Mouse (Mus musculus): ENCODE results near the gene Cryaa. TPM values are rescaled to one million over a fixed set of nuclear protein-coding genes. Genes with fewer than 3 reads are reported as not detected.

Cryaa gene
- polyA plus RNA-seq, 1 experiment: not detected

DNA sequence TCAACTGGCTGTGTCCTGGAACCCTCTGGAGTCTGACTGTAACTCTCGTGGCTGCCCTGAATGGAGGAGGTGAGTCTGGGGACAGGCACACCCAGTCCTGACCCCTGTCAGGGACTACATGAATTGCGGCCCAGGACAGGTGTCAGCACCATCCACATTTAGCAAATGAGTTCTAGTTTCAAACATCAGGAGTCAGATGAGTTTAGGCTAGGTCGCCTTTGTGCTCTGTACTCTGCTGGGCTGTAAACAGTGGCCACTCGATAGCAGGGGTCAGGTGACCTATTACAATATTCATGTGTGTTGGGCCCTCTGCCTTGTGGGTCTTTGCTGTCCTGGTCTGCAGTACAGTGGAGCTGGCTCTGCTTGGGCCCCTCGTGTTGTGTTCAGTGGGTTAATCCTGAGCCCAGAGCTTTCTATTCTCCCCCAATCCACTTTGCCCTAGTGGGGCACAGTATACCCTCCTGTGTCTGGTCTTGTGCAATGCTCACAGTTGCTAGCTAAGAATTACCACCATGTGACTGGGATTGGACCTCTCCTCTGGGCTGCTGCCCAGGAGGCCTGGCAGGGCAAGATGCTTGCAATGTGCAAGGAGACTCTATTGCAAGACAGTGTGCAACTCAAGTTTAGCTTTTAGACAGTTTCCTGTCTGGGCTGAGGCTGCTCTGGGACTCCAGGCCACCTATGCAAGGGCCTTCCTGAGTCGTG lies 25.8 kb downstream of the Cryaa start:
- no peak overlapping the region for H3K4me3 ChIP-seq (ENCODE audit: insufficient read depth, low read length)
- H3K27ac ChIP-seq (ENCODE audit: insufficient read depth, low read depth, low read length): no peak overlapping the region
- H3K4me1 ChIP-seq (ENCODE audit: control insufficient read depth, insufficient read depth, low read length): no peaks in the 10 kb centered on the region
- TF ChIP-seq POLR2A (IDR thresholded peaks at IDR 0.05; ENCODE audit: borderline replicate concordance, low read depth, low read length): no peak
- TF ChIP-seq CTCF (IDR thresholded peaks at IDR 0.05; ENCODE audit: low read depth, low read length): no peak

DNA sequence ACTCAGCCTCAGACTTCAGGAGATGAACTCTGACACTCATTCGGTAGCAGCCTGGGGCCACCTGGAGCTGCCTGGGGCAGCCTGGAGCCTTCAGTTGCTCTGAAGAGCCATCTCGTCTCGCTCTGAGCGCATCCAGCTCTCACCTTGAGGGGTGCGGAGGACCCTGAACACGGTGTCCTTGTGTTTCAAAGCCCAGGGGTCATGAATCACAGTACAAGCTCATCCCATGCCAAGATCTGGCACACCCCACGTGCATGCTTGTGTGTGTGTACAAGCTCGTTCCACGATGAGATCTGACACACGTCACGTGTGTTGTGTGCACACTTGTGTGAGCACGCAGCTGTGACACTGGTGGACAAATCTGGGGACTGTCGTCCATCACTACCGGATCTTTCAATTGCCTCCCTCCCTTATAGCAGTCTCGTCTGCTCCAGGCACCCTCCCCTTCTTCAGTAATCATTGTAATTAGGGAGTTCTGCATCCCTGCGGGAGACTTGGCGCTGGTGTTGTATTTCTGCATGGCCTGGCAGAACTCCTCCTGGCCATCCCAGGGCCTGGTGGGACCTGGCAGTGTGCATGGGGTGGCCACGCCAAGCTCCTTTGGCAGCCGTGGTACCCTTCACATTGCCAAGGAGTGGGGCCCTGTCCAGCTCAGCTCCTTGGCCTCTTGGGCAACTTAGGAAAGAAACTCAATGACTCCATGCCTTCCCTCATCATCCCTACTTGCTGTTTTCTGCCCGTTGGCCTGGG lies 27.8 kb downstream of the Cryaa start:
- no peak overlapping the region for H3K4me3 ChIP-seq (ENCODE audit: insufficient read depth, low read length)
- H3K4me1 ChIP-seq (ENCODE audit: control insufficient read depth, insufficient read depth, low read length): no peaks in the 10 kb centered on the region
- TF ChIP-seq POLR2A (IDR thresholded peaks at IDR 0.05; ENCODE audit: borderline replicate concordance, low read depth, low read length) (no peak), CTCF (IDR thresholded peaks at IDR 0.05; ENCODE audit: low read depth, low read length) (no peak)
- H3K27ac ChIP-seq (ENCODE audit: insufficient read depth, low read depth, low read length): no peak overlapping the region

DNA sequence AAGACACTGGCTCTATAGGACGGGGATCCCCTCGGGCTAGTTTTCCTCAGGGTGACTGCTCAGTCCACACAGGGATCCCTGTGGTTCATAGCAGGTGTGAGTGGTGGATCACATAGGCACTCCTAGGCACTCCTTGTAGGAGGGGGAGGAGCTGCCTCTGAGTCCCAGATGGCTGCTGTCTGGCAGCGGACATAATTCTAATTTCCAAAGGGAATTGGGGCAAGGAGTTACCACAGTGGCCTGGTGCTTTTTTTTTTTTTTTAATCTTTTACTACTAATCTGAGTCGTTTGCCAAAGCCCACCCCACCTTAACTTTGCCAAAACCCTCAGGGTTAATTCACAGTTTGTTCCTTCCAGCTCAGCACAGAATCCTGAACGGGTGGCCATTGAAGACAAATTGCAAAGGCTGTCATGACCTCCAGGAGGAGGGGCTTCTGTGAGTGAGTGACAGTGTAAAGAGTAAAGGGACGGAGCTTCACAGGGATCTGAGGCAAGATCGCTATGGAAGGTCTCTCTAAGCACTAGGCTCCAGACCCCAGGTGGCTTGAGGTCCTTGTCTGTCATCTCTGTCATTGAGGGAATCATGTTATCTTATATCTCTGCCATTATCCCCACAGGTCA lies 31.6 kb downstream of the Cryaa start:
- Histone ChIP-seq H3K4me1 (ENCODE audit: control insufficient read depth, insufficient read depth, low read length) (no peaks in the 10 kb centered on the region), H3K27ac (ENCODE audit: insufficient read depth, low read depth, low read length) (no peak overlapping the region), H3K4me3 (ENCODE audit: insufficient read depth, low read length) (no peak overlapping the region)
- TF ChIP-seq CTCF (IDR thresholded peaks at IDR 0.05; ENCODE audit: low read depth, low read length) (no peak), POLR2A (IDR thresholded peaks at IDR 0.05; ENCODE audit: borderline replicate concordance, low read depth, low read length) (no peak)

GRCm38 (mm10) chr17:31710455-31710854 lies 32.8 kb downstream of the Cryaa start:
- Histone ChIP-seq H3K27ac (ENCODE audit: insufficient read depth, low read depth, low read length) (no peak overlapping the region), H3K4me1 (ENCODE audit: control insufficient read depth, insufficient read depth, low read length) (no peaks in the 10 kb centered on the region), H3K4me3 (ENCODE audit: insufficient read depth, low read length) (no peak overlapping the region)
- no peak for TF ChIP-seq CTCF (IDR thresholded peaks at IDR 0.05; ENCODE audit: low read depth, low read length)
- no peak for TF ChIP-seq POLR2A (IDR thresholded peaks at IDR 0.05; ENCODE audit: borderline replicate concordance, low read depth, low read length)

GRCm38 (mm10) chr17:31713709-31714108 lies 36.1 kb downstream of the Cryaa start:
- Histone ChIP-seq H3K4me1 (ENCODE audit: control insufficient read depth, insufficient read depth, low read length) (no peaks in the 10 kb centered on the region), H3K4me3 (ENCODE audit: insufficient read depth, low read length) (no peak overlapping the region), H3K27ac (ENCODE audit: insufficient read depth, low read depth, low read length) (no peak overlapping the region)
- TF ChIP-seq POLR2A (IDR thresholded peaks at IDR 0.05; ENCODE audit: borderline replicate concordance, low read depth, low read length): no peak
- no peak for TF ChIP-seq CTCF (IDR thresholded peaks at IDR 0.05; ENCODE audit: low read depth, low read length)

DNA sequence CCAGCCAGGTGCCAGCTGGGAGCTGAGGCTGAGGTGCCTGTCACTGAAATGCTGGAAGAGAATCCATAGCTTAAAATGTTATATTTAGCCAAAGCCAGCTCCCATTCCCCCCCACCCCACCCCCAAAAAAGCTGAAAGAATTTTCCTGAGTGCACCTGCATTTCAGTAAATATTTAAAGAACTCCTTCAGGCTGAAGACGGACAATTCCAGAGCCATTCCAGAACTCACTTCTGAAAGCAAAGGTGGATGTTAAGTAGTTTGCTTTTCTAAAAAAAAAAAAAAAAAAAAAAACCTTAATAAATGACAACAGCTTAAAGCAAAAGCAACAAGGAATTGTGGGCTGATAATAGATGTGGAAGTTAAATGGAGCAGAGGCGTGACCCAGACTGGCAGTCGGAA lies 36.5 kb downstream of the Cryaa start:
- TF ChIP-seq POLR2A (IDR thresholded peaks at IDR 0.05; ENCODE audit: borderline replicate concordance, low read depth, low read length) (no peak), CTCF (IDR thresholded peaks at IDR 0.05; ENCODE audit: low read depth, low read length) (no peak)
- no peaks in the 10 kb centered on the region for H3K4me1 ChIP-seq (ENCODE audit: control insufficient read depth, insufficient read depth, low read length)
- H3K4me3 ChIP-seq (ENCODE audit: insufficient read depth, low read length): no peak overlapping the region
- H3K27ac ChIP-seq (ENCODE audit: insufficient read depth, low read depth, low read length): no peak overlapping the region

- TF ChIP-seq CTCF (IDR thresholded peaks at IDR 0.05; ENCODE audit: low read depth, low read length) (no peak), POLR2A (IDR thresholded peaks at IDR 0.05; ENCODE audit: borderline replicate concordance, low read depth, low read length) (no peak)
- Histone ChIP-seq H3K4me1 (ENCODE audit: control insufficient read depth, insufficient read depth, low read length) (no peaks in the 10 kb centered on the region), H3K4me3 (ENCODE audit: insufficient read depth, low read length) (no peak overlapping the region), H3K27ac (ENCODE audit: insufficient read depth, low read depth, low read length) (no peak overlapping the region)
These were observed 37.4 kb downstream of the Cryaa start for GRCm38 (mm10) chr17:31715006-31715405.

GRCm38 (mm10) chr17:31721637-31722036 lies 44.0 kb downstream of the Cryaa start:
- TF ChIP-seq CTCF (IDR thresholded peaks at IDR 0.05; ENCODE audit: low read depth, low read length): no peak
- no peak for TF ChIP-seq POLR2A (IDR thresholded peaks at IDR 0.05; ENCODE audit: borderline replicate concordance, low read depth, low read length)
- Histone ChIP-seq H3K4me1 (ENCODE audit: control insufficient read depth, insufficient read depth, low read length) (no peaks in the 10 kb centered on the region), H3K4me3 (ENCODE audit: insufficient read depth, low read length) (no peak overlapping the region), H3K27ac (ENCODE audit: insufficient read depth, low read depth, low read length) (no peak overlapping the region)

GRCm38 (mm10) chr17:31725366-31725765 lies 47.8 kb downstream of the Cryaa start:
- H3K27ac ChIP-seq (ENCODE audit: insufficient read depth, low read depth, low read length): no peak overlapping the region
- TF ChIP-seq POLR2A (IDR thresholded peaks at IDR 0.05; ENCODE audit: borderline replicate concordance, low read depth, low read length): no peak
- TF ChIP-seq CTCF (IDR thresholded peaks at IDR 0.05; ENCODE audit: low read depth, low read length): no peak
- no peaks in the 10 kb centered on the region for H3K4me1 ChIP-seq (ENCODE audit: control insufficient read depth, insufficient read depth, low read length)
- no peak overlapping the region for H3K4me3 ChIP-seq (ENCODE audit: insufficient read depth, low read length)

- TF ChIP-seq POLR2A (IDR thresholded peaks at IDR 0.05; ENCODE audit: borderline replicate concordance, low read depth, low read length) (no peak), CTCF (IDR thresholded peaks at IDR 0.05; ENCODE audit: low read depth, low read length) (no peak)
- Histone ChIP-seq H3K4me1 (ENCODE audit: control insufficient read depth, insufficient read depth, low read length) (no peaks in the 10 kb centered on the region), H3K4me3 (ENCODE audit: insufficient read depth, low read length) (no peak overlapping the region), H3K27ac (ENCODE audit: insufficient read depth, low read depth, low read length) (no peak overlapping the region)
These were observed 48.6 kb downstream of the Cryaa start for GRCm38 (mm10) chr17:31726216-31726615.

All from bone marrow macrophage, adult 2 months (primary cell).